Mouse (Mus musculus) embryonic facial prominence, embryonic 14.5 days (tissue): ENCODE results near the gene D230025D16Rik. TPM values are rescaled to one million over a fixed set of nuclear protein-coding genes. Genes with fewer than 3 reads are reported as not detected.

Source experiments
- ATAC-seq: fragments of 200-750 bp; cut with Nextera tagmentation; 2 replicates; pipeline ENCODE4 v1.8.0; 2017; ENCODE audit warnings: low read depth, moderate number of reproducible peaks, moderate TSS enrichment
- DNase-seq: peaks from one replicate; pipeline ENCODE4 v3.0.0-alpha.2; 2015; ENCODE audit warnings: low spot score
- H3K27ac ChIP-seq: fragments of 300-500 bp; sonication (generic); replicated peaks from 2 replicates; pipeline ENCODE4 v1.5.1; 2014; ENCODE audit warnings: low read depth, mild to moderate bottlenecking, low read length, moderate library complexity
- H3K27me3 ChIP-seq: fragments of 300-500 bp; sonication (generic); replicated peaks from 2 replicates; pipeline ENCODE4 v1.6.1; 2014; ENCODE audit warnings: low read length; ENCODE audit not compliant: control insufficient read depth, insufficient read depth
- H3K36me3 ChIP-seq: fragments of 300-500 bp; sonication (generic); 2 replicates; pipeline ENCODE4 v1.6.1; 2014; ENCODE audit warnings: low read length, mixed read lengths; ENCODE audit not compliant: control insufficient read depth, insufficient read depth
- H3K4me1 ChIP-seq: fragments of 300-500 bp; sonication (generic); 2 replicates; pipeline ENCODE4 v1.6.1; 2014; ENCODE audit warnings: antibody characterized with exemption, low read length; ENCODE audit not compliant: control insufficient read depth, insufficient read depth
- H3K4me2 ChIP-seq: fragments of 300-500 bp; sonication (generic); 2 replicates; pipeline ENCODE4 v1.6.1; 2014; ENCODE audit warnings: low read depth, mild to moderate bottlenecking, low read length, moderate library complexity, mixed read lengths
- H3K4me3 ChIP-seq: fragments of 300-500 bp; sonication (generic); 2 replicates; pipeline ENCODE4 v1.5.1; 2014; ENCODE audit warnings: low read depth, mild to moderate bottlenecking, low read length
- H3K9ac ChIP-seq: fragments of 300-500 bp; sonication (generic); 2 replicates; pipeline ENCODE4 v1.6.1; 2014; ENCODE audit warnings: low read depth, mild to moderate bottlenecking, low read length, moderate library complexity, mixed read lengths
- H3K9me3 ChIP-seq: fragments of 300-500 bp; sonication (generic); 2 replicates; pipeline ENCODE4 v1.6.1; 2016; ENCODE audit warnings: low read length; ENCODE audit not compliant: control insufficient read depth
- WGBS: fragments of 180-500 bp; shearing (Covaris S2); extraction: QIAGEN DNeasy Blood & Tissue Kit; methylation state at CpG from one replicate; pipeline ENCODE4 v1.1.7; 2014; 5-methylcytosine and 5-hydroxymethylcytosine counted together
- polyA plus RNA-seq: library from polyadenylated mRNA; unstranded; fragments of >200 nt; fragmentation: Nextera tagmentation; extraction: Ambion mirVana; gene quantifications from 2 replicates; pipeline ENCODE4 v1.2.1, GENCODE M21; 2014

The D230025D16Rik gene
- polyA plus RNA-seq, 1 experiment from 2014 or later = 25.4 TPM

GRCm38 (mm10) chr8:105207675-105208273 is 17.2 kb upstream of the D230025D16Rik start:
- ATAC-seq (no peak), DNase-seq (no peak)
- Histone ChIP-seq H3K4me2 (no peak overlapping the region), H3K36me3 (peaks cover 40% of the 10 kb centered on the region), H3K9me3 (no peaks in the 10 kb centered on the region), H3K9ac (no peak overlapping the region), H3K4me1 (no peaks in the 10 kb centered on the region), H3K27ac (no peak overlapping the region), H3K4me3 (no peak overlapping the region), H3K27me3 (no peaks in the 10 kb centered on the region)
- WGBS = 94% methylated on average over 2 of the region's 2 CpGs

GRCm38 (mm10) chr8:105209153-105210110 is 15.5 kb upstream of the D230025D16Rik start:
- no peaks in the 10 kb centered on the region for H3K9me3 ChIP-seq
- H3K27ac ChIP-seq = no peak overlapping the region
- DNase-seq (no peak), ATAC-seq (no peak)
- 69% methylated on average over 1 of the region's 1 CpGs for WGBS
- H3K4me3 ChIP-seq = no peak overlapping the region
- peaks cover 39% of the 10 kb centered on the region for H3K36me3 ChIP-seq
- no peaks in the 10 kb centered on the region for H3K4me1 ChIP-seq
- H3K9ac ChIP-seq = no peak overlapping the region
- H3K27me3 ChIP-seq = no peaks in the 10 kb centered on the region
- H3K4me2 ChIP-seq = no peak overlapping the region

GRCm38 (mm10) chr8:105214104-105214503 is 10.8 kb upstream of the D230025D16Rik start:
- H3K36me3 ChIP-seq = peaks cover 49% of the 10 kb centered on the region

GRCm38 (mm10) chr8:105217926-105218522 is 6.9 kb upstream of the D230025D16Rik start:
- ATAC-seq = no peak

More at GRCm38 (mm10) chr8:105214104-105214503, 10.8 kb upstream of the D230025D16Rik start:
- WGBS = 88% methylated on average over 5 of the region's 5 CpGs
- Histone ChIP-seq H3K4me2 (no peak overlapping the region), H3K27ac (no peak overlapping the region), H3K9ac (no peak overlapping the region), H3K9me3 (no peaks in the 10 kb centered on the region), H3K27me3 (no peaks in the 10 kb centered on the region), H3K4me1 (no peaks in the 10 kb centered on the region), H3K4me3 (no peak overlapping the region)
- ATAC-seq = no peak
- DNase-seq = no peak

GRCm38 (mm10) chr8:105223850-105224249 is 1.1 kb upstream of the D230025D16Rik start:
- peak overlapping the region; percentile 61; the same call in 1 of the 2 replicates for H3K4me2 ChIP-seq
- no peaks in the 10 kb centered on the region for H3K27me3 ChIP-seq
- H3K4me1 ChIP-seq = peaks cover 11% of the 10 kb centered on the region
- WGBS = 82% methylated on average over 7 of the region's 7 CpGs
- peak overlapping the region; percentile 85 for H3K9ac ChIP-seq
- peak overlapping the region; percentile 85; the same call in 1 of the 2 replicates for H3K4me3 ChIP-seq
- peak overlapping the region; percentile 86 for H3K27ac ChIP-seq
- no peaks in the 10 kb centered on the region for H3K36me3 ChIP-seq
- DNase-seq = no peak
- no peaks in the 10 kb centered on the region for H3K9me3 ChIP-seq
- no peak for ATAC-seq

More at GRCm38 (mm10) chr8:105217926-105218522, 6.9 kb upstream of the D230025D16Rik start:
- peak; percentile 85 for DNase-seq
- peaks cover 40% of the 10 kb centered on the region for H3K36me3 ChIP-seq
- H3K4me3 ChIP-seq = no peak overlapping the region
- no peak overlapping the region for H3K27ac ChIP-seq
- no peak overlapping the region for H3K4me2 ChIP-seq
- H3K27me3 ChIP-seq = no peaks in the 10 kb centered on the region
- no peaks in the 10 kb centered on the region for H3K9me3 ChIP-seq
- no peak overlapping the region for H3K9ac ChIP-seq
- 82% methylated on average over 5 of the region's 5 CpGs for WGBS
- H3K4me1 ChIP-seq = no peaks in the 10 kb centered on the region

GRCm38 (mm10) chr8:105225272-105225593 is 288 bp downstream of the D230025D16Rik start:
- no peak; the same call in 1 of the 2 replicates for ATAC-seq
- Histone ChIP-seq H3K27ac (peak overlapping the region; percentile 42; the same call in 1 of the 2 replicates), H3K9ac (peak overlapping the region; percentile 85), H3K4me2 (peak overlapping the region; percentile 61), H3K36me3 (no peaks in the 10 kb centered on the region), H3K4me3 (peak overlapping the region; percentile 85), H3K27me3 (no peaks in the 10 kb centered on the region), H3K4me1 (peaks cover 11% of the 10 kb centered on the region), H3K9me3 (no peaks in the 10 kb centered on the region)
- WGBS = 0% methylated on average over 17 of the region's 27 CpGs
- no peak for DNase-seq

- WGBS = 26% methylated on average over 6 of the region's 6 CpGs
- H3K27ac ChIP-seq = no peak overlapping the region
- H3K9me3 ChIP-seq = no peaks in the 10 kb centered on the region
- H3K4me1 ChIP-seq = peaks cover 11% of the 10 kb centered on the region
- ATAC-seq (no peak), DNase-seq (no peak)
- H3K27me3 ChIP-seq = no peaks in the 10 kb centered on the region
- H3K9ac ChIP-seq = peak overlapping the region; percentile 85
- no peaks in the 10 kb centered on the region for H3K36me3 ChIP-seq
- H3K4me2 ChIP-seq = peak overlapping the region; percentile 61
- H3K4me3 ChIP-seq = peak overlapping the region; percentile 85
Measured at GRCm38 (mm10) chr8:105225917-105226316, 972 bp downstream of the D230025D16Rik start.

- WGBS = 81% methylated on average over 12 of the region's 12 CpGs
- Histone ChIP-seq H3K27ac (no peak overlapping the region), H3K27me3 (no peaks in the 10 kb centered on the region), H3K9ac (no peak overlapping the region), H3K4me1 (peaks cover 1% of the 10 kb centered on the region; the same call in 1 of the 2 replicates), H3K4me2 (no peak overlapping the region), H3K4me3 (no peak overlapping the region), H3K9me3 (no peaks in the 10 kb centered on the region), H3K36me3 (peaks cover 11% of the 10 kb centered on the region; the same call in 1 of the 2 replicates)
- ATAC-seq (no peak), DNase-seq (no peak)
Measured at GRCm38 (mm10) chr8:105231503-105232320, 6.8 kb downstream of the D230025D16Rik start.
